In the genomic region with DNA sequence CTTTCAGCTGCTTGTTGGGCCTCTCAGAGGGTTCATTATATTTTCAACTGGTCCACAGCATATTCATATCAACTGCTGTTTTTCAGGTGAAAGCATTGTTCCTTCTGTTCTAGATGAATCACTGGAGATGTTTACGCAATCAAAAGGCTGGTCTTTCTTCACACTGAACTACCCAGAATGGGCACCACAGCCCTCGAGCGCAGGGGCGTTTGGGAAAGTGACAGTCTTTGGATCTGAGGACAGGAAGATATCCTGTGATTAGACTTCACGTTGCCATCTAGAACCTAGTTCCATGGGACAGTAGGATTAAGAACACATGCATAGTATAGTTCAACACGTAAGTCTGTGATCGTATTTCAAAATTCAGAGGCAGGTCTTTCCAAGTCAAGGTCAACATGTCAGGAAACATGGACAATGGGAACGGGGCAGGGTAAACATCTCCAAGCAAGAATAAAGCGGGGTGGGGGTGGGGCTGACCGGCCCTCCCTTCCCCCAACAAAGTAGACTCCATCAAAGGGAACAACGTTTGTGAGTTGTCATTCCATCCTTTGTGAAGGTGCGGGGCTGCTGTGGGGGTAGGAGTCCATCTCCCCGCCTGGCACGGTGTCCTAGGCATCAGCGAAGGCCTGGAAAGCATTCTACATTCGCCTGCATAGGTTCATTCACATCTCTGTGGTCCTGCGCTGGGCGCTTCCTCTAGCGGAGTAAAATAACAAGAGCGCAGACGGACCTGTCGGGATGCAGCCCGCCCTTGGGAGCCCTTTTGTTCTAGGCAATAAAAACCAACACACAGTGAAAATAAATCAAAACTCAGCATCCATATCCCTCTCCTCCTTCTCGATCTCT, we compare ENCODE assay signal across 8 mouse cellular contexts. TPM values are rescaled to one million over a fixed set of nuclear protein-coding genes. Genes with fewer than 3 reads are reported as not detected.
A peak's percentile ranks its signal among the peaks of the same experiment; 100 is the strongest.
DNase-seq lines count a peak whose midpoint lies in the region; ATAC-seq and TF ChIP-seq lines count a peak whose summit lies in the region.

Fam13c (plus strand) TSS at position 806 of the 846 bp plus-strand sequence.

- no peaks in the 10 kb centered on the region for H3K27me3 ChIP-seq in heart, postnatal 0 days (ENCODE audit: control insufficient read depth, insufficient read depth, low read length)
- no peaks in the 10 kb centered on the region for H3K27me3 ChIP-seq in stomach, embryonic 16.5 days (ENCODE audit: control insufficient read depth, insufficient read depth, low read length)

- no peak for TF ChIP-seq CTCF in heart, postnatal 0 days (IDR thresholded peaks at IDR 0.05; ENCODE audit: low read depth)

- no peaks in the 10 kb centered on the region for H3K4me1 ChIP-seq in heart, postnatal 0 days (ENCODE audit: control insufficient read depth, insufficient read depth)
- no peaks in the 10 kb centered on the region for H3K4me1 ChIP-seq in stomach, embryonic 16.5 days (ENCODE audit: control insufficient read depth, insufficient read depth, low read length)

- peak within 1 kb of the TSS; percentile 72 for H3K9ac ChIP-seq in heart, postnatal 0 days (replicated peaks; ENCODE audit: low read depth, low read length)
- peak within 1 kb of the TSS; percentile 71 for H3K9ac ChIP-seq in stomach, embryonic 16.5 days (ENCODE audit: low read length)

- H3K4me2 ChIP-seq in heart, postnatal 0 days (ENCODE audit: low read depth, low read length) = peak within 1 kb of the TSS; percentile 87
- peak within 1 kb of the TSS; percentile 77 for H3K4me2 ChIP-seq in stomach, embryonic 16.5 days (ENCODE audit: low read depth, low read length)

- ATAC-seq in heart, postnatal 0 days (ENCODE audit: insufficient read depth, low read depth) = peak; percentile 34; the same call in 1 of the 2 replicates
- ATAC-seq in stomach, embryonic 16.5 days (ENCODE audit: insufficient read depth, low FRiP score) = peak; percentile 34; the same call in 1 of the 2 replicates
- ATAC-seq in megakaryocyte-erythroid progenitor cell, adult 5-6 weeks (replicated peaks; ENCODE audit: low FRiP score, low TSS enrichment, poor library complexity, severe bottlenecking) = no peak

- peak; percentile 14 for DNase-seq in 3T3-L1 (ENCODE audit: low read depth, low spot score)
- peak; percentile 51 to 85 for DNase-seq in adrenal gland, adult (ENCODE audit: inconsistent age in 2 of 2, low spot score in 1 of 2)
- peak; percentile 53 for DNase-seq in embryo, embryonic 9.5 days (ENCODE audit: extremely low spot score)
- peak; percentile 48 for DNase-seq in heart, postnatal 0 days (ENCODE audit: low spot score)
- DNase-seq in layer of hippocampus, adult 8-10 months (ENCODE audit: low spot score in 2 of 2) = peak in 1 of 2 experiments; percentile 53
- DNase-seq in lung, postnatal 4 days = peak; percentile 19 to 28

- H3K4me3 ChIP-seq in heart, postnatal 0 days (ENCODE audit: low read depth, low read length) = peak within 1 kb of the TSS; percentile 73
- peak within 1 kb of the TSS; percentile 57 for H3K4me3 ChIP-seq in stomach, embryonic 16.5 days (replicated peaks; ENCODE audit: low read length)

- WGBS in heart, postnatal 0 days = 13% methylated on average over 24 of the region's 24 CpGs
- WGBS in stomach, embryonic 16.5 days = 14% methylated on average over 24 of the region's 24 CpGs

- H3K9me3 ChIP-seq in heart, postnatal 0 days (replicated peaks; ENCODE audit: control insufficient read depth, low read length) = no peaks in the 10 kb centered on the region
- H3K9me3 ChIP-seq in stomach, embryonic 16.5 days (replicated peaks; ENCODE audit: control insufficient read depth, low read length) = no peaks in the 10 kb centered on the region

- H3K27ac ChIP-seq in heart, postnatal 0 days (ENCODE audit: low read depth) = peak within 1 kb of the TSS; percentile 90
- H3K27ac ChIP-seq in stomach, embryonic 16.5 days (ENCODE audit: low read length) = peak within 1 kb of the TSS; percentile 61

- H3K36me3 ChIP-seq in heart, postnatal 0 days (replicated peaks; ENCODE audit: control insufficient read depth, insufficient read depth, low read length) = no peaks in the 10 kb centered on the region
- no peaks in the 10 kb centered on the region for H3K36me3 ChIP-seq in stomach, embryonic 16.5 days (ENCODE audit: control insufficient read depth, insufficient read depth, low read length)

- TF ChIP-seq EP300 in heart, postnatal 0 days (IDR thresholded peaks at IDR 0.05; ENCODE audit: low read depth) = no peak

RNA-seq across cellular contexts. Expression of gene Fam13c, which starts in this region (rescaled TPM):
- 0.19 and 2.2 TPM in 2 replicates for total RNA-seq in heart, postnatal 0 days (2014; rRNA removed; ENCODE audit: low replicate concordance)
- polyA plus RNA-seq in heart, postnatal 0 days (2015; fragmentation: Nextera tagmentation; extraction: Ambion mirVana) = 7.8 and 8.7 TPM in 2 replicates
- total RNA-seq in layer of hippocampus, adult 8-10 months (2022) = 10 to 100 TPM; 80.3 to 85.3 (median 82.6) TPM
- polyA plus RNA-seq in stomach, embryonic 16.5 days (2015; fragmentation: Nextera tagmentation; extraction: Ambion mirVana) = 10.2 and 11.1 TPM in 2 replicates
- total RNA-seq in megakaryocyte-erythroid progenitor cell, adult 5-6 weeks (2014; fragmentation: Nextera tagmentation) = not detected in 2 replicates
- total RNA-seq in megakaryocyte-erythroid progenitor cell, adult 5-6 weeks (2017) = not detected in 2 replicates

Comparison
In these comparisons a context has a peak if more than half of its experiments do, and no peak if none do; other contexts are left out.
1. RNA of gene Fam13c (total RNA-seq): 80.3 to 85.3 TPM in layer of hippocampus, adult 8-10 months; 0.19 to 2.2 TPM in heart, postnatal 0 days and not detected in megakaryocyte-erythroid progenitor cell, adult 5-6 weeks; every median in the first group is over 10 times any median in the second.